Mouse (Mus musculus) left cerebral cortex, postnatal 10 days (tissue): ENCODE data around the gene Zfp108. TPM values are rescaled to one million over a fixed set of nuclear protein-coding genes. Genes with fewer than 3 reads are reported as not detected.
A peak's percentile ranks its signal among the peaks of the same experiment; 100 is the strongest.
"Not testable (repeated sequence)": the region's sequence is repeated elsewhere in the genome, so short reads cannot be mapped to it uniquely, and the experiment has no call there.

ENCODE experiments used
- DNase-seq, 2 experiments: peaks; one replicate each; pipeline ENCODE4 v3.0.0; 2021 to 2022; ENCODE audit warnings: low spot score in 2 of 2, mixed read lengths in 1 of 2; ENCODE audit errors: extremely low spot score in 1 of 2
- intact Hi-C: fragments of 180-260 bp; cut with DNase I; formaldehyde crosslinking; loops from one replicate; pipeline ENCODE4 v1.15.1; 2025
- total RNA-seq, 2 experiments: library from RNA; stranded (reverse); gene quantifications; 2 replicates each; pipeline ENCODE4 v1.2.3; 2021

The Zfp108 gene
- total RNA-seq = 1 to 10 TPM; 6.1 to 6.6 TPM

DNA sequence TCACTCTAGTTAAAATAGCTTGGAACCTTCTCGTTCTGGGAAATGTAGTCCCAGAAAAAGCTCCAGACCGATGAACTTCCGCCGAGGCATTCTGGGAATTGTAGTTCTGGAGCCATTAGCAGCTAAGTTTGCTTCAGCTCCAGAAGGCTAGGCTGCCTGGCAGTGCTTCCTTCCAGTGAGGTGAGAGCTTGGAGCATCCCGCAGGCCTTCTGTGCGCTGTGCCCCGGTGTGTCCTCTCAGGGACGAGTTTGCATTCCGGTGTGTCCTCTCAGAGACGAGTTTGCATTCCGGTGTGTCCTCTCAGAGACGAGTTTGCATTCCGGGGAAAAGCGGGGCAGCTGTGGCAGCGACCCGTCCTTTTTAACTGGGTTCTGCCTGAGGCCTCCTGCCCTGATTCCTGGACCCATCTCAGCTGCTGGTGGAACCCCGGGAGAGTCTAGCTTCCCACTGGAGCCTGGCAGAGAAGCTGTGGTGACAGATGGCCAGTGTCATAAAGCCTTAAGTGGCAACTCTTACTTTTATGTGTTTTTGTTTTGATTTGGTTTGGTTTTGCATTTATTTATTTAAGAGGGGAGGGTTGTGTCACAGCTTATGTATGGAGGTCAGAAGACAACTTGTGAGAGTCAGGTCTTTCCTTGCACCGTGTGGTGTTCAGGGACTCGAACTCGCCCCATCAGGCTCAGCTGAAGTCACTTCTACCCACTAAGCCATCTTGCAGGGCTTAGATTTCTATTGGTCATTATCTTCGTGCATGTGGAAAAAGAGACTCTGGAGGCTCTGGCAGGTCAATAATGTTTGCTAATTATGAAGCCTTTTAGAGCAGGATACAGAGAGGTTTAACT is at the start of gene Zfp108:
TSS of gene Zfp108 (plus strand) at position 162 of the 842 bp plus-strand sequence.
- peak; percentile 82 to 90 for DNase-seq
- intact Hi-C loops = loop anchor here (10.0 kb wide), 1 partner anchor 120 kb away; the partner anchor contains the start of gene Zfp235

DNA sequence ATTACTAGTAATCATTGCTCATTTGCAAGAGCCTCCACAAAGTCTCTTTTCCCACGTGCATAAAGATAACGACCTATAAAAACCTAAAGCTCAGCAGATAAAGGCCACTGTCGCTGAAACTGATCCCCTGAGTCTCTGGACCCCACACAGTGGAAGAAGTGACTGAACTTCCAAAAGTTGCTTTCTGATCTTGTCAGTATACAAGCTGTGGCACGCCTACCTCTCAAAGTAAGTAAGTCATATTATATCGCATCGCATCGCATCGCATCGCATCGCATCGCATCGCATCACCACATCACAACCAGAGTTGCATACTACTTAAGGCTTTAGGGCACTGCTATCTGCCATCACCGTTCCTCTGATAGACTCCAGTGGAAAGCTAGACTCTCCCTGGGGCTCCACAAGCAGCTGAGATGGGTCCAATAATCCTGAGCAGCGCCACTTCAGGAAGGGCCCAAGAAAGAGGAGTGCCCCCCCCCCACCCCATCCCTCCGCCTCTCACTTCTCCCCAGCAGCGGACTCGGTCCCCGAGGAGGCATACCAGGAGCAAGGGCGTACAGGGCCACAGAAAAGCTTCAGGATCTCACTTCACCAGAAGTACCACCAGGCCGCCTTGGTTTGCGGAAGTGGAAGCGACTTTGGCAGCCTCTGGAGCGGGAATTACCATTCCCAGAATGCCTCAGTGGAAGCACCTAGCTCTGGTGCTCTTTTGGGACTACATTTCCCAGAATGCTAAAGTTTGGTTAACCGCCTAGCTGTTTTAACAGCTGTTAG is 46.9 kb upstream of the Zfp108 start:
- intact Hi-C loops = no loop called here
- peak; percentile 64 to 73 for DNase-seq

DNA sequence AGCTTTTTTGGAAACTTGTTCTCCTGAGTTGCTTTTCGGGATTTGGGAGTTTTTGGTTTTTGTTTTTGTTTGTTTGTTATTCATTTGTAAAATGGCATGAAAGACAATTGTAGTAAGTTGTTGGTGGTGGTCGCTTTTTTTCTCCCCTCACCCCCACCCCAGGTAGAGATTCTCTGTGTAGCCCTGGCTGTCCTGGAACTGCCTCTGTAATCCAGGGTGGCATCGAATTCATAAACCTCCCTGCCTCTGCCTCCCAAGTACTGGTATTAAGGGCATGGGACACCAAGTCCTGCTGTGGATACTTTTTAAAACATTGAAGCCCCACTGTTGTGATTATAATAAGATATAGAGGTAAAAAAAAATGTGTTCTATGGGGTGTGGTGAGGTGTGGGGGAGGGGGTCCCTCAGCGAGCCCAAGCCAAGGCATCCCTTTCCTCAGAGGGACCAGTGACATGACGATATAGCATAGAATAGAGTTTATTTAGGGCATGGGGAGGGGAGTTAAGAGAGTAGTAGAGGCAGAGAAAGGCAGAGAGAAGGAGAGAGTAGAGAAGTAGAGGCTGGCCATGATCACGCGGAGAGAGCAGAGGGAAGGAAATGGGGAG is 46.2 kb upstream of the Zfp108 start:
- intact Hi-C loops = no loop called here
- DNase-seq = no peak

DNA sequence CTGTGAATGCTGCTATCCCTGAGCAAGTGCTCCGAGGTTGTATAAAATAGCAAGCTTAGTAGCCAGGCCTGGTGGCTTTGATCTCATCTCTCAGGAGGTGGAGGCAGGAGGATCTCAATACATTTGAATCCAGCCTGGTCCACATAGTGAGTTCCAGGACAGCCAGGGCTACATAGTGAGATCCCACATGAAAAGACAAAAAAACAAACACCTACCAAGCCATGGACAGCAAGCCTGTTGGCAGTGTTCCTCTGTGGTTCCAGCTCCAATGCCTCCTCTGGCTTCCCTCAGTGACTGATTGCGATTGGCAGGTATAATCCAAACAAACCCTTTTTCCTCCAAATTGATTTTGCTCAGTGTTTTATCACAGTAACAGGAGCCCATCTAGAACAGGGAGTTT is 44.3 kb upstream of the Zfp108 start:
- intact Hi-C loops = no loop called here
- DNase-seq = no peak

DNA sequence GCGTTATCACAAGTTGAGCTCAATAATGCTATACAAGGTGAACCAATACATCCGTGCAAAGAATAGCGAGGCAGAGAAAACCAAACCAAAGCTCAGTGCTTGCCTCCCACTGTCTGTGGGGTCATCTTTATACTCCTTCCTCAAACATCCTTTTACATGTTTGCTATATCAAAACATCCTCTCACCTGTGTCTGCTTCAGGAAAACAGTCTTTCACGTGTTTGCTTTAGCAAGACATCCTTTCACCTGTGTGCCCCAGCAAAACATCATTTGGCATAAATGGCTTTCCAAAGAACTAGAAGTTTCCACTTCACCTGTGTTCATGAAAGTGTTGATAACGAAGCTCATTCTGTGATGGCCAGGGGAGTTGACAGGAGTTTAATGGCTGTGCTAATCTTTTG is 43.3 kb upstream of the Zfp108 start, which contains the start of gene Zfp111:
TSS of gene Zfp111 (minus strand) at position 101 of the 400 bp plus-strand sequence.
- intact Hi-C loops = no loop called here
- DNase-seq = no peak

DNA sequence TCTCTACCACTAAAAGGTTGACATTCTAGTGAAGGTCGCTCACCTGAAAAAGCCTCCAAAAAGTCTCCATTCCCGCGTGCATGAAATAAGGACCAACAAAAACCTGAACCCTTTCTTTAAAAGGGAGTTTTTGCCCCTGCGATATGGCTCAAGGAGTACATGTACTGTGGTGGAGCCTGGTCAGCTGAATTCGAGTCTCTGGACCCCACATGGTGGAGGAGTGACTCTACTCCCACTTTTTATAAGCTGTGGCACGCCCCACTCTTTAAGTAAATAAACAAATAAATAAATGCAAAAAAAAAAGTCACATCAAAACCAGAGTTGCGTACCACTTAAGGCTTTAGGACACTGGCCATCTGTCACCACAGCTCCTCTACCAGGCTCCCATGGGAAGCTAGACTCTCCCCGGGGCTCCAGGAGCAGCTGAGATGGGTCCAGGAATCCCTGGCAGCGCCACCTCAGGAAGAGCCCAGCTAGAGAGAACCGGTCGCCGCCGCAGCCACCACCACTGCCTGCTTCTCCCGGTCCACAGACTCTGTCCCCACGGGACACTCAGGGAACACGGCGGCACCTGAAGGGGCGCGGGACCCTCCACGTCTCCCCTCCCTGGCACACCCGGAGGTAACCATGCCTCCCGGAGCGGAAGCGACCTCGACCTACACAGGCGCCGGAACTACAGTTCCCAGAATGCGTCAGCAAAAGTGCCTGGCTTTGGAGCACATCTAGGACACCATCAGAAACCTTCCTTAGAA is 17.4 kb upstream of the Zfp108 start, which contains the start of gene Zfp109:
TSS of gene Zfp109 (minus strand) at position 521 of the 752 bp plus-strand sequence.
- intact Hi-C loops = no loop called here
- DNase-seq = peak; percentile 62 to 71

DNA sequence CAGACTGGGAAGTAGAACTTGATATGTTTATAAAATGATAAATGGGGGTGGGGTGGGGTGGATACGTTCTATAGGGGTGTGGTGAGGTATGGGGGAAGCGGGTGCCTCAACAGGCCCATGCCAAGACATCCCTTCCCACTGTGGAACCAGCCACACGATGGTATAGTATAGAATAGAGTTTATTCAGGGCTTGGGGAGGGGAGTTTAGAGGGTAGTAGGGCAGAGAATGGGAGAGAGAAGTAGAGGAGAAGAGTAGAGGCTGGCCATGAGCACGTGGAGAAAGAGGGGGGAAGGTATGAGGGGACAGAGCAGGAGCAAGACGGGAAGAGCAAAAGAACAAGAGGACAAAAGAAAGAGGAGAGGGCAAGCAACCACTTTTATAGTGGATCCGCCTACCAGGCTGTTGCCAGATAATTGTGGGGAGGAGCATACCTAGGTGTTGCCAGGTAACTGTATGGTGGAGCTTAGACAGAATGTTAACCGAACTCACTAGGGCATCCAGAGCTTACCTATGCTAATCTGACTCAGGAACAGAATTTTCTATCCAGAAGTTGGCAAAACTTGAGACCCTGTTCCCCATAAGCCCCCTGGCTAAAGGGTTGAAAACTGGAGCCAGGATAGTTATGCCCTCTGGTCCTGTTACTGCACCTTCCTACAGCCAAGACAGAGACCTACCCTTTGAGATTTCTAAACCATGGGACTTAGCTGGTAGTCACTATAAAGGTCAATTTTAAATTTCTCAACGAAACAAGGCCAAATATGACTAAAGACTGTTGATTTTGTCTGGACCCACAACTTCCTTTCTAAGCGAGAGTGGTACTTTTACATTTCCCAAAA is 597 bp upstream of the Zfp108 start:
- intact Hi-C loops = loop anchor here (10.0 kb wide), 1 partner anchor 119 kb away; the partner anchor contains the start of gene Zfp235

DNA sequence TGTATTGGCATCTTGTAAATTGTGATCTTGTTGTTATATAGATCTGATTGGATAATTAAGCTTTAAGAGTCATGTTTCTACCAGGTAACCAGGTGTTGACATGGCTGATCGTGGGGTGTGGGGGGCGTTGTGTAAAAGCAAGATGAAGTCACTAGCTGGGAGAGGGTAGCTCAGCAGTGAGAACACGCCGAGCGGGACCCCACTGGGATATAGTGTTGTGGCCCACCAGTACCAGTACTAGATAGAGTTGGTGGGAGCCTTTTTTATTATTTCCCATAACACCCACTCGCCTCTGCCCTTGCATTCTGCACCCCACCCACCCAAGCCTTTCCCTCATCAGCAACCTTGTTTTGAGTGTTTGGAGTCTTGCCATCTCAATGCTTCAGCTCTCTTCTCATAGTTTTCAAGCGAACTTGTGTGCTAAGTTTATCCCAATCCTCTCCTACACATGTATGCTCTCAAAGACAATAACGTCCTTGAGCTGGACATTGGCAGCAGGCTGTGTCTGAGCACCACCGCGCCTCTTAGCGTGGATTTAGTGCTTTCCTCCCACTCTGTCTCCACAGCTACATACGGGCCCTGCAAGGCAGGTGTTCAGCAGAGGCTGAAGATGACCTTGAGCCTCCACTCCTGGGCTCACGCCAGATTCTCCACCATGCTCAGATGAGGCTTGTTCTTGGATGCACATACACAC is 4.9 kb downstream of the Zfp108 start:
- DNase-seq = no peak
- intact Hi-C loops = loop anchor here (10.0 kb wide), 1 partner anchor 125 kb away; the partner anchor contains the start of gene Zfp235

More for the DNA sequence above, 597 bp upstream of the Zfp108 start:
- no peak for DNase-seq

DNA sequence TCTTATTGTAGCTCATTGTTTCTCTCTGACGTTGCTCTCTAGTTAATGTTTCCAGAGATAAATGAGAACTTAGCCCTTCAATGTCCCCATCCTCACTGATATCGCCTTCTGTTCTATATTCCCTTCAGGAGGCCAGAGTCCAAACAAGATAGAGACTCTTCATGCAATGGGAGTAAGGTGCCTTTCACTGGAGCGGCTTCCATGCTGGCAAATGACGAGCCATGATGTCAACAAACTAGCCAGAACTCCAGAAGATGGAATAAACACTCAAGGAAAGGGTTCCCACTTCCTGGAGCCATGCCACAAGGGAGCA is 5.4 kb downstream of the Zfp108 start:
- intact Hi-C loops = loop anchor here (10.0 kb wide), 1 partner anchor 125 kb away; the partner anchor contains the start of gene Zfp235

DNA sequence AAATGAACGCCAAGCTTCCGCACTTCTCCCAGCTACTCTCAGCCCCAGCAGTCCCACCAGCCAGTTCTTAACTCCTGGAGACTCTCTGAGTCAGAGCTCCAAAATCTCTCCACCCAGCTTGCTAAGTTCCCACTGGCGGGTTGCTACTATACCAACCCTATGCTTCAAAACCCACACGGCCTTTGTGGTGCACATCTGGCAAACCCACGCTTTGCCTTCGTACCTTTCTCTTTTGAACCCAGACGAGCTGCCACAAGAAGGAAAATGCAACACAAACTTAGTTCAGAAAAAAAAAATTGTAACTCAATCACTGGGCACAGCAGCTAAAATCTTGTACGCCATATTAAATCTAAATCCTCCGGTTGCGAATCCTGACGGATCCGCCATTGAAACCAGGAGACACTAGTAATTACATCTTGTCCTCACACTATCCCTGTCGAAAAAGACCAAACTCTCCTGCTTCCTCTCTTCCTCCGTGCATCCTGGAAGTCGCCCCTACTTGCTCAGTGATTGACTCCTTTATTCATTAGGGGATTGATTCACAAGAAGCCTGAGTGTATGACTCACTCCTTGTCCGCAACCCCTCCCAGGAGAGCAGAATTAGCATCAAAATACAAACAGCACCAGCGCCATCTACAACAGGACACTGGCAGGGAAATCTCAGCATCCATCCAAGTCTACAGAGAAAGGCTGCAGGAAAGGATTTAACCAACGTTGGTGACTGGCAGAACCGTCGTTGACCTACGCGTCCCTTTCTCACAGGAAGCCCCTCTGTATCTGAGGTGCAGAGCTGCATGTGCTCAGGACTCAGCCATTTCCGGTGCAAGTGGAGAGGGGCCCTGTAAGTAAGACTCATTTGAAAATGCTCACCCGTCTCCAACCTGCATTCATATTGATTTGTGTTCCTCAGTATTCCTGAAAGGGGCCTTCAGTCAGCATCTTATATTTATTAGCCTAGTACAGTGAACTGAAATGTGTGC is 13.9 kb downstream of the Zfp108 start:
- DNase-seq = no peak
- intact Hi-C loops = no loop called here

More for the DNA sequence above, 5.4 kb downstream of the Zfp108 start:
- no peak for DNase-seq

DNA sequence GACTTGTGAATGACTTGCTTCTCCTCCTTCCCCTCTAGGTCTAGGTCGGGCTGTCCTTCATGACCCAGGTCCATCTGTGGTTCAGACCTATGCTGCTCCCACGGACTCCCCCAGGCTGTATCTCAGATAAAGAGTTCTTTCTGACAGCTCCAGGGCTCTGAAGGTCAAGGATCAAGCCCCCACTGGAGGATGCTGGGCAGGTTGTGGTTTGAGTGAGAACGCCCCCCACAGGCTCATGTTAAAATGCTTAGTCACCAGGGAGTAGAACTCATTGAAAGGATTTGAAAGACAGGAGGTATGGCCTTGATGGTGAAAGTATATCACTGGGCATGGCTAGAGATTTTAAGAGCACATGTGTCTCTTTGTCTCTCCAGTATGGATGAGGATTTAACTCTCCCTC is 14.7 kb downstream of the Zfp108 start:
- intact Hi-C loops = no loop called here
- DNase-seq = no peak

DNA sequence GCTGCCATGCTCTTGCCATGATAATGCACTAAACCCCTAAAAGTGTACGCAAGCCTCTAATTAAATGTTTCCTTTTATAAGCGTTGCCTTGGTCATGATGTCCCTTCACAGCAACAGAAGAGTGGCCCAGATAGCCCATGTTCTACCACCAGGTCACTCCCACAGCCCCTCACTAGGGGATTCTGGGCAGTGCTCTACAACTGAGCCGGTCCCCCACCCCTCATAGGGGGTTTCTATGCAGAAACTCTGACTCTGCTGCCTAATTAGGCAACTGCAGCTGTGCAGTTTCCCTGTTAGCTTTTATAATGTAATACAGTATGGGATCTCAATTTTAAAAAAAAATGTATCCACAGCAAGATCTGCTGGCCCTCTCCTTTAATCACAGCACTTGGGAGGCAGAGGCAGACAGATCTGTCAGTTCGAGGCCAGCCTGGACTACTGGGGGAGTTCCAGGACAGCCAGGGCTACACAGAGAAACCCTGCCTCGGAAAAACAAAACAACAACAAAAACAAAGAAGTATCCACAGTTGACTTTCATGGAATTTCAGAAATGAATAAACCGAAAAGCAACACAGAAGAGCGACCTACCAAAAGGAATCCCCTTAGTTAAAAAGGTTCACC is 15.2 kb downstream of the Zfp108 start:
- intact Hi-C loops = no loop called here

DNA sequence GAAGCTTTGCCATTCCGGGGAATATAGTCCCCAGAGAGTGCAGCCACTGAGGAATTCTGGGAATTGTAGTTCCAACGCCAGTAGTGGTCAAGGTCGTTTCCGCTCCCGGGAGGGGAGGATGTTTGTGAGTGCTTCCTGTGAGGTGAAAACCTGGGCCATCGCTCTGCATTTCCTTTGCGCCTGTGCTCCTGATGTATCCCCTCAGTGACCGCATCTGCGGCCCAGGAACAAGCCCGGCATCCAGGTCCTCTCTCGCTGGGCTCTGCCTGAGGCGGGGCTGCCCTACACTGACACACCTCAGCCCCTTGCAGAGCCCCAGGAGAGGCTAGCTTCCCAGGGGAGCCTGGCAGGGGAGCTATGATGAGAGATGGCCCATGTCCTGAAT is 15.7 kb downstream of the Zfp108 start, which contains the start of gene Zfp93:
TSS of gene Zfp93 (plus strand) at position 133 of the 385 bp plus-strand sequence.
- intact Hi-C loops = no loop called here
- peak; percentile 80 to 83 for DNase-seq

More for the DNA sequence above, 15.2 kb downstream of the Zfp108 start:
- DNase-seq = no peak

DNA sequence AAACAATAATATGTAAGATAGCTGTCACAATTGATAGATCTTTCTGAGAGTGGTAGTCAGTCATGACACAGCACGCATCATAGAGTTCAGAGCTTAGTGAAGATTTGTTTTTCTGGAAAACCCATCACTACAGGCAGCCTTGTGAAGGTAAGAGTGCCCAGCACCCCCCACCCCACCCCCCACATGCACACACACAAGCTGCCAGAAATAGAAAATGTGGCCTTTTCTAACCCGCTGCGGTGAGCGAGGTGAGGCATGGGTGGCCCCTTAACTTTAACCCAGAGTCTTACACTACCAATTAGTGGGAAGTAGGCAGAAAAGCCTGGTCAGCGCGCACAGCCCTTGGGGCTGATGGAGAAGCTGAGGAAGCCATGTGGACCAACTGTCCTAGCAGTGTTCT is 16.6 kb downstream of the Zfp108 start:
- intact Hi-C loops = no loop called here
- DNase-seq = no peak

DNA sequence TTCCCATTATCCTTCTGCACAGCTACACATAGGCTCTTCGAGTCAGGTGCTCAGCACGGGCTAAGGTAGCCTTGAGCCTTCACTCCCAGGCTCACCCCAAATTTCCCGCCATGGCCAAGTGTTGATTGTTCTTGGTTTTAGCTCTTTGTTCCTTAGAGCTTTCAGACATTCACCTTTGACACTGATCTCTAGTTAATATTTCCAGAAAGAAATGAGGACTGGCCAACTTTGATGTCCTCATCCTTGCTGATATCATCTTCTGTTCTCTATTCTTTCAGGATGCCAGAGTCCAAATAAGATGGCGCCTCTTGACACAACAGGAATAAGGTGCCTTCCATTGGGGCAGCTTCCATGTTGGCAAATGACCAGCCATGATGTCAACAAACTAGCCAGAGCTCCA is 19.9 kb downstream of the Zfp108 start:
- DNase-seq = no peak
- intact Hi-C loops = no loop called here

DNA sequence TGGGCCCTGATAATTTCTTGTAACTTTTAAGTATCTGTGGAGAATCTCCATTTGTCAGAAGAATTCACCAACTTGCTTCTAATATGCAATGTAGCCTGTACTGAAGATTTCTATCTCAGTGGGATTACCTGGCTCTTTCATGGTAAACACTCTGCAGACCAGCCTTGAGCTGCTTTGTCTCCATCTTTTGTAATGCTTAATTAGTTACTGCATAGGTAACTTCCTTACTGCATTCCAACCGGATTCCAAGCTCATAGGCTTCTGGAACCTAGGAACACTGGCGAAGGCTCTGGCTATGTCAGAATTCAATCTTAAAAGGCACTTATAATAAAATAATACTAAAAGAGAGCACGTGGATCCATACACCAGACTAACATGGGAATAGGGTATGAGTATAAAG is 24.2 kb downstream of the Zfp108 start:
- intact Hi-C loops = not testable (repeated sequence)

More for the DNA sequence above, 24.2 kb downstream of the Zfp108 start:
- not testable (repeated sequence) for DNase-seq
